Mouse (Mus musculus) cerebellum, postnatal 4 days (tissue): ENCODE results near the gene Pafah1b2.
A peak's percentile ranks its signal among the peaks of the same experiment; 100 is the strongest.

Experiments
- DNase-seq, 2 experiments: peaks; one replicate each; pipeline ENCODE4 v3.0.0; 2022; ENCODE audit warnings: low spot score in 2 of 2, mixed read lengths in 1 of 2

Pafah1b2 gene

DNA sequence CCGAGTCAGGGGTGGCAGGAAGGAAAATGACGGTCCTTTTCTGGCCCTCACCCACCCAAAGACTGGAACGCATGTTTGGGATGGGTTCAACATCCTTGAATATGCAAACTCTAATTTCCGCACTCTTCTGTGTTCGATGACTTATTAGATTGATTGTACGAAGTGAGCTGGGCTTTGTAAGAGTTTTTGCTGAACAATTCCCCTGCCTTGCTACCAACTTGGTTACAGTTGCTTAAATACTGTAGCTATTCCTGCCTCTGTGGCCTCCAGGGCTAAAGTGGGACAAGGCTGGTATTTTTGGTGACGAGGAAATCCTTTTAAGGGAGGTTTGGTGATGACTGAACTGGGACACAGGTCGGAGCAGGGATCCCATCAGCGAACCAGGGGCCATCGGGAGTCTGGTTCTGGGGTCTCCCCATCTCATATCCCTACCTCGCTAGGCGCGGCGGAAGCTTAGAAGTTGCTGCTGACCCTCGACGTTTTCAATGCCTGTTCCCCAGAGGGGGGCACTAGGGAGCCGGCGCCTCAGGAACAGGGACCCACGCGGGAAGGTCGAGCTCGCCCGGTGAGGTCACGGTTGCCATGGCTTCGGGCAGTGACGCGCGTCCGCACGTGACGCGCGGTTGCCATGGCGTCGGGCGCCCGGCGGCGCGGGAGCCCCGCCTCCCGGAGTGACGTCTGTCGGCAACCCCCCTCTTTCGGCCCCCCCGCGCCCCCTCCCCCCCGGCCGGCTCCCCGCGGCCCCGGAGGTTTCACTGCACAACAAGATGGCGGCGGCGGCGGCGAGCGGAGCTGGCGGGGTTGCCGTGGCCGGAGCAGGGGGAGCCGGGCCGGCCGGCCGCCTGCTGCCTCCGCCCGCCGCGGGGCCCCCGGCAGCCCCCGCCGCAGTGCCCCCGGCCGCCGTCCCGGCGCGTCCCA lies at the start of gene Pafah1b2, which contains the start of gene Sik3:
TSS of gene Pafah1b2 (minus strand) at position 600 of the 918 bp plus-strand sequence.
TSS of gene Sik3 (plus strand) at position 730 of the 918 bp plus-strand sequence.
- DNase-seq, result peak; percentile 89 to 95

DNA sequence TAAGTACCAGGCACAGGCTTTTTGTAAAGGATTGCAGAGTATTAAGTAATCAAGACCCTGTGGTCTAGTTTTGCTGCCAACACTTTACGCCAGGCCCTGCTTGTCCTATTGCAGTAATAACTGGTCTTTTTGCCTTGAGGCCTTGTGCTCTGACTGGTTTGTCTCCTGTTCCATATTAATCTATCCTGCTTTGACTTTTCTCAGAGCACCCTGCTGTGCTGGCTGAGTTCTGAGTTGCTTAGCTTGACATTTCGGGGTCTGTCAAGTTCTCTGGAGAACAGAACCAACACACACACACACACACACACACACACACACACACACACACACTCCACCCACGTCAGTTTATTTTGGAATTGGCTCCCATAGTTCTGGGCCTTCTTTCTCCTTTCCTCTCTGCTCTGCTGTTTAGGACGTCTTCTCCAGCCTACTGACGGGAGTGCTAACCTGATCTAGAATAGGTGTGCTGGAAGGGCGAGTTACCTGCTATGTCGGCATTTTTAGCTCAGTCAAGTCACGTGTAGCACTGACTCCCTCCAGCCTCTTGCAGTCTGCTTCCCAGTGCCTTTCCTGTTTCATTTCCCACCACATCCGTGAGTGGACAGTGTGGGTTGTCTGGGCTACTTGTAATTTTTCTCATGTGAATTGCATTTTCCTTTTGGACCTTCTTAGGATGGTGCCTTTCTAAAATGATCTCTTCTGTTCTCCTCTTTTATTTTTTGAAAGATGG lies 49.4 kb upstream of the Pafah1b2 start:
- no peak for DNase-seq

DNA sequence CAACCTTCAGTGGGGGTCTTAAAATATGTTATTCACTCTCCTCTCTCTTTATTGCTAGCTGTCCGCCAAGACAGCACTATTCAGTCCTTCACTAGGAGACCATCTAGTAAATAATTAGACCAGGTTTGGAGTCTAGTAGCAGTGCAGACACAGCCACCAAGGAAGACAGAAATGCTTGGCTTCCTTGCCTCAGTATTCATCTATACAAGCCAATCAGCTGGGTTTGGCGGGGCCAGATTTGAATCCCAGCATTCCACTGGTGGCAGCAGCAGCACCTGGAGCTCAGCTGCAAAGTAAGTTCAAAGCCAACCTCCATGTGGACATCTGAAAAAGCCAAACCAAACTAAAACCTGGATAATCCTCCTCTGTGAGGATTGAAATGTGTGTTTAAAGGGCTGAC lies 47.8 kb upstream of the Pafah1b2 start:
- DNase-seq, result no peak

DNA sequence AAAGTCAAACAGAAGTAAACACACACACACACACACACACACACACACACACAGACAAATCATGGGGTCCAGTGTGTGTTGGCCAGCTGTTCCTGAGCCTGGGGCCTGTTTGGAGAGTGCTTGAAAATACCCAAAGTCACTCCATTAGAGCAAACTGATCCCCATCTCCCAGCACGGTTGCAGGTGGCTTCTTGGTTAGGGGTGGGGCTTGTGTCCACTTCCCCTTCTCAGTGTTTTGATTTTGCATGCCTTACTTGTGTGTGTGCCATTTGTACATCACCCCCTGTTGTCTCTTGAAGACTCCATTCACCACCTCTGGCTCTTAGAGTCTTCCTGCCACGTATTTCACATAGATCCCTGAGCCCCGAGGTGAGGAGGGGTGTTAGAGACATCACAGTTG lies 45.6 kb upstream of the Pafah1b2 start:
- DNase-seq, result no peak

DNA sequence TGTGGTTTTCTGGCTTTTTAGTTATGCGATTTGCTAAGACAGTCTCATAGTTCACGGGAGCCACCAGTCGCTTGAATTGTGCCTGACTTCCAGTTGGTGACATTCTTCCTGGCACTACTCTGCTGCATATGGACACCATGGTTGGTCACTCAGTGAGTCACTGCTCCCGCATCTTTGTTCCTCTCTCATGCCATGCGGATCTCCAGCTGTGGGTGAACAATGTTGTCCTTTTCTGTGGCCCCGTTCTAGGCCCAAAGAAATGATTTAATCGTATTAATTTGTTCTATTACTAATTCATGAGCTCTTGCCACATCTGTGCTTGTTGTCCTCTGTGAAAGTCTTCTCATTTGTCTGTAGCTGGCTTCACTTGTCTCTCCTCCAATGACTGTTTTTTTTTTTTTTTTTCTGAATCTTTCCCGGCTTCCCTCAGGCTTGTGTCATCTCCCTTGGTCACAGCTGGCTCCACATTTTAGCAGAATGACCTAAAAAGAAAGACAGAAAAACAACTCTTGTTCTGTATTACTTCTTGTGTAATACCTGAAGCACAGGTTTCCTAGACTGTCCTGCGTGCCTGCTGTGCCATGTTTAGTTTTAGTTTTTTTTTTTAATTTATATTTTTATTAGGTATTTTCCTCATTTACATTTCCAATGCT lies 40.6 kb upstream of the Pafah1b2 start:
- no peak for DNase-seq

DNA sequence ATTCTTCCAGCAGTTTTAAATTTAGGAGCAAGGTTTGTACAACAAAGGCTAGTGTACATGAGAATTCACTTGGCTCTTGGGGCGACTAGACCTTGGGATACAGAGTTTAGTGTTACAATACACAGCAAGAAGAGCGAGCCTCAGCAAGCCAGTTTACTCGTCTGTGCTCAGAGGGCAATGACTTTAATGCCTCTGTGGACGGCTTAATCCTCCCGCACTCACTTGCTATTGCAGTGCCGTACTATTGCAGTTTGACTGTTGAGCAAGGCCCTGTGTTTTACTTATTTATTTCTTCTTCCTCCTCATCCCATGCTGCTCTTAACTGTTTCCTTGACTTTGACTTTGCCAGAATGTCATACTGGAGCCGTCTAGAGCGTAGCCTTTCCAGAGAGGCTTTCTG lies 37.7 kb upstream of the Pafah1b2 start:
- no peak for DNase-seq

DNA sequence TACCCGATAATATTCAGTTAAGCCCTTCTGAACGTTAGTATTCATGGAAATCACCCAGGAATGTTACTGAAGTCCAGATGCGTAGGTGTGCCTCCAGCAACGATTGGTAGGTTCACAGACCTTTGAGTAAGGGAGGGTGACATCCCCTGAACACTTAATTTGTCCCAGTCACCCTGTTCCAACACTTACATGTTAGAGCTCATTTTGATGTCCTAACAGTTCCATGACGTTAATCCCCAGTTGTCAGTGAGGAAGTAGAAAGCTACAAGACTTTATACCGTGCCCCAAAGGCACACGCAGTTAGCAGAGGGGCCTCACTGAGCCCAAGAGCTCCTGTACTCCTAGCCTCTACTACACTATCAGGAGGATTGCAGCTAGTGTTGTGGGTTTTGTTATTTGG lies 37.0 kb upstream of the Pafah1b2 start:
- DNase-seq, result no peak

DNA sequence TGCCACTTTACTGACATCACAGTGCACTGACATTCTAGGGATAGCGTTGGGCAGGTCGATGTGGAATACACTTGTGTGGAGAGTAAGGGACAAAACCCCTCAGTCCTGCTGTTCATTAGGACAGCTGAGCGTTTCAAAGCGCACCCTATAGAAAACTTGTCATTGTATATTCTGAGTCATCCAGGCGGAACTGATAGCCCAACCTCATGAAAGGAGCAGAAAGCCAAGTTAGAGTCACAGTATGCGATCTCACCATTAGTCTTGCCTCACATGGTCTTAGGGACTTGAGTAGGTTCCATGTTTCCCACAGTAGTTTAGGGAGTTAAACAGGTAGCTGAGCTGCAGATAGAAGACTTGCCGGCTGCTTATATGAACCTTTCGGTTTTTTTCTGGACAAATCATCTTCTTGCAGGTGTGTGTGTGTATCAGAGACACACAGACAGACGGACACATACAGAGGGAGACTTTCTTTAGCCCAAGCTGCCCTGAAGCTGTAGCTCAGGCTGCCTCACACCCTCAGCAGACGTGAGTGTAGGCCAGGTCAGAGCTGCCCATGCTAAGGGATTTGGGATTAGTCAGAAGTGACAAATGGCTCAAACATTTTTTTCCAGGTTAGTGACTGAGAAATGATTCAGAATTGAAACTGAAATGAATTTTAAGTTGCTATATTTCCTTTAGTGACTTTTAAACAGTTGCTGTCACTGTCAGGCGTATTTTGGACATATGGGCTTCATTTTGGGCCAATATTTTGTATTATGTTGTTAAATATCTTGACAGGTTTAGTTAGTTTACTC lies 34.4 kb upstream of the Pafah1b2 start:
- DNase-seq, result no peak

DNA sequence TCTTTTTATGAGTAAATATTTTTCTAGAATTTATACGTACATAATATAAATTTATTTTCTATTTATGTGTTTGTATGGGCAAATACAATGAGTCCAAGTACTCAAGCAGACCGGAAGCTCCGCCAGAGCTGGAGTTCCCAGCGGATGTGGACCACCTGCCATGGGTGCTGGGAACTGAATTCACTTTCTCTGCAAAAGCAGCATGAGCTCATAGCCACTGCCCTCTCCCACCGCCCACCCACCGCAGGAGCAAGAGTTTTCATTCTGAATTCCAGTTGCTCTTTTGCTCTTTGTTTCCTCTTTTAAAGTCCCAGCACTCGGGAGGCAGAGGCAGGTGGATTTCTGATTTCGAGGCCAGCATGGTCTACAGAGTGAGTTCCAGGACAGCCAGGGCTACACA lies 31.1 kb upstream of the Pafah1b2 start:
- no peak for DNase-seq

DNA sequence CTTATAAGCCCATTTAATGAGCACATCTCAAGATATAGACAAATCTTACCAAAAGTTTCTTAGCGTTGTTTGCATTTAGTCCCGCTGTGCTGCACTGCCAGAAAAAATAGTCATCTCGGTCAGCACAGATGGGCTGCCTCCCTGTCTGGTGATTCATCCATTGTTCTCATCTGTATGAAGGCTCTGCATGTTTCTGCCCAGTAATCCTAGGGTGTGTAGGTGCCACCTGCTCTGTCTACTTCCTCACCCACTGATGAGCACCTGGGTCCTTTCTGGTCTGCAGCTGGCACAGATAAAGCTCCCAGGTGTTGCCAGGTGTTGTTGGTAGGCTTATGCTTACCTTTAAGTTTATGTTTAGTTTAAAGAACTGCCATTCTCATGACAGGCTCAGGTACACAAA lies 29.9 kb upstream of the Pafah1b2 start:
- no peak for DNase-seq

DNA sequence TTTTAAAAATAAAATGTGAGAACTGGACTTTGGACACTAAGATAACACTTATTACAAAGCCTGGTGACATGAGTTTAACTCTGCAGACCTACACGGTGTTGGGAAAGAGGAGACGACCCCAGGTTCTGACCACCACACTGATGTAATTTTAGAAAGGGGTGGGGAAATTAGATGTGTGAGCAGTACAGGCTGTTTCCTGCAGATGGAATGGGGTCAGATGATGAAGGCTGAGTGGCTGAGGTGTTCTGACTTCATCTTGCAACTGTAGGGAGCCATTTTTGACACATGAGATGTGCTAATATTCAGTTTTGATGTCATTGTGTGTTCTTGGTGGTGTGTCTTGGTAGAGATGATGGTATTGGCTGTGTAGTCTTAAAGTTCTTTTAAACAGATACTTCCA lies 28.7 kb upstream of the Pafah1b2 start:
- DNase-seq, result no peak

DNA sequence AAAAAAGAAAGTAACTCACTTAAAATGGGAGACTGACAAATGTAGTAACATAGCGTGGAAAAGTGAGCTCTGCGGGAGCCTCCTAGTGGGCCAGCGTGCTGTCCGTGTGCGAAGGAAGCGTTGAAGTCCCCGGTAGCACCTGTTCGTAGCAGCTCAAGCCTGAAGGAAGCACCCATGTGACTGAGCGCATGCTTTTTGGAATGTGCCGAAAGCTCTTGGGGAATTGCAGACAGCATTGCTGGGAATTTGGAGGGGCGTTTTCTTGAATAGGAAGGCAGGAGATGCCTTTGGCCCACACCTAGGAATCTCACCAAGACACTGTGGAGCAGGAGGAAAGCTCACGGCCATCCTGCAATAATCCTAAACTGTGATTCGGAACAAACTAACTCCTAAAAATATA lies 26.3 kb upstream of the Pafah1b2 start:
- no peak for DNase-seq

DNA sequence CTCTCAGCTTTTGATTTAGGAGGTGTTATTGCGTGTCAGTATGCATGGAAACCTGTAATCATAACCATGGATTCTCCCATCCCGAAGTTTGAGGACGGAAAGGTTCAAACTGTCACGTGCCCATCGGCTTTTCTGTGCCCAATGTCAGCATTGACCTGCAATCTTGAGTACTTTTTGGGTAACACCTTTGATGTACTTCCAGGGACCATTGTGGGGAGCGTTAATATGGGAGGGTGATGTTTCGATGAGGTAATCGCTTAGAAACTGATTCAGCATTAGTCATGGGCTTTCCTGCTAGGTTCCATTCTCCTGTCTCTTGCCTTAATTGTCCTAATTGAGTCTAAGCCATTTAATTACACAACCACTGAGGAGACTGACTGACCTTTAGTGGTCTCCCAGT lies 24.4 kb upstream of the Pafah1b2 start:
- no peak for DNase-seq

DNA sequence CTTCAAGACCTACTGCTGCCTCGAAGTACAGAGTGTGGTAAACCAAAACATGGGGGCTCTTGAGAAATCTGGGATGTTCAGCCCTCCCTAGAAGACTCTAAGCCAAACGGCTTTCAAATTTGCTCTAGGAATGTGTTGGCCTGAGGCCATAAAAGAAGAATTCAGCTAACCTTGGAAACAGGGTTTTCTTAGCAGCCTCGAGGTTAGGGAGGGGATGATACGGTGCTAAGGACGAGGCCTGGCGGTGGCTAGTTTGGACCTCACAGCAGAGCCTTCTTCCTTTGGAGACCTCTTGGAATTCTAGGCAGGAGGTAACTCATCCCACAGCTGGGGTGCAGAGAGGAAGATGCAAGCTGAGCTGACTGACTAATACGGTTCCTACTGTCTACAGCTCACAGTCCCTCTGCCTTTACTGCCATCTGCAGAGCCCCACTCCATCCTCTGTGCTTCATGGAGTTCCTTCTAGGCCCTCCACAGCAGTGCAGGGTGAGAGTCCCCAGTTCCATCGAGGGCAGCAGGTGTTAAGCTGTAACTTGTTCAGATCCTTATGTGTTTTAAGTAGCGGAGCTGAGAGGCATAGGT lies 22.9 kb upstream of the Pafah1b2 start:
- DNase-seq, result no peak

DNA sequence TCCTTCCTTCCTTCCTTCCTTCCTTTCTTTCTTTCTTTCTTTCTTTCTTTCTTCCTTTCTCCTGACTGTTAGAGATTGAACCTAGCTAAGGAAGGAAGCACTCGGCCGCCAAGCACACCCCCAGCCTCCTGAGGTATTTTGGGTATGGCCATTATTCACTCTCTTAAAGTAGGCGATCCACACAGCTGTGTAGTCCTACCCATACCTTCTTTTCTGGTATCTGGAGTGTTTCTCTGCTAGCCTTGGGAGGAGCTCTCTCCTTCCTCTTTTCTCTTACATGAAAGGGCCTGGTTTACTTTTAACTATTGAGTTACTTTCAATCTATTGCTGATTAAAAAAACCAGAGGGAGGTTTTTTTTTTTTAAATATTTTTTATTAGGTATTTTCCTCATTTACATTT lies 21.4 kb upstream of the Pafah1b2 start:
- no peak for DNase-seq

DNA sequence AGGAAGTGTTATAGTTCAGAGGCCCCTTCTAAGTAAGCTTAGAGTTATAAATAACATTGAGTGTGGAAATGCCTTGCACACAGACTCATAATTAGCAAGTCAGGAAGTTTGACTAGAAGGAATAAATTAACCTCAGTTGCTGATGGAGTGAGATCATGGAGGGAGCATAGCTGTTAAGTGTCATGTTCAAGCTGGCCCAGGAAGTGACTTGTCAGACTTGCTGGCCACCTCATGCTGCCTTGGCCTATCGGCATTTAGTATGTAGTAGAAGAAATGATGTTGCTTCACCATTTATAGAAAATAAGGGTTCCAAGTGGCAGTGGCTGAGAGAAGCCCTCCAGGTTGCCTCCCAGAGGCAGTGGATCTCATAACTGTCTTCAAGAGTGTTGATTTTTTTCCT lies 20.6 kb upstream of the Pafah1b2 start:
- DNase-seq, result no peak

DNA sequence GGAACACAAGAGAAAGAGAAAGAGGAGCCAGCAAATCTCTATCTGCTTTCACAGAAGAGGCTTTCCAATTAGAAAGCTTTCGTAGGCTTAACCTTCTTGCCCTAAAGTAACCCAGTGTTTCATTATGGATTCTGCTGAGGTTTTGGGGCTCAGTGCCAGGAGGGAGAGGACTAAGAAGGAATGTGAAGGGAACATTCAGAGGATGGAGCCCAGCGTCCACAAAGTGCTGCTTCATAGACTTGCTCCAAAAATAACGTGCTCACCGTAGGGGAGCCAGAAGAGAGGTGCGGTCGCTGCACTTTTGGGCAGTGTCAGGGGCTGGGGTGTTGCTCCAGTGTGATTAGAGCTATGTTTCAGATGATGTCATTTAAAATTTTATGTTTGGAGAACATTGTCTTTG lies 19.7 kb upstream of the Pafah1b2 start:
- no peak for DNase-seq

DNA sequence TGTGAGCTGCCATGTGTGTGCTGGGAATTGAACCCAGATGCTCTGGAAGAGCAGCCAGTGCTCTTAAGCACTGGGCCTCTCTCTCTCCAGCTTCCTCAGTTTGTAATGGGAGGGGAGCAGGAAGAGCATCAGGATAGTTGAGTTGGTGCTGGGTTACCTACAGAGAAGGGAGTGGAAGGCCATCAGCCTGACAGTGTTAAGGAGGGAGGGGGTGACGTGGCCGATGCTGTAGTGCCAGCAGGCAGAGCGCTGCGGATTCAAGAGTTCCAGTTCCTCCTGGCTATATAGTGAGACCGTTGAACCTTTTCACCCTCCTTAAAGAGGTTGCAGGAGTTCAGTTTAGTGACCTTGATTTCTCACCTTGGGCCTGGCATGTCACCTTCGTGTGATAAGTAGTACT lies 18.5 kb upstream of the Pafah1b2 start:
- DNase-seq, result no peak

DNA sequence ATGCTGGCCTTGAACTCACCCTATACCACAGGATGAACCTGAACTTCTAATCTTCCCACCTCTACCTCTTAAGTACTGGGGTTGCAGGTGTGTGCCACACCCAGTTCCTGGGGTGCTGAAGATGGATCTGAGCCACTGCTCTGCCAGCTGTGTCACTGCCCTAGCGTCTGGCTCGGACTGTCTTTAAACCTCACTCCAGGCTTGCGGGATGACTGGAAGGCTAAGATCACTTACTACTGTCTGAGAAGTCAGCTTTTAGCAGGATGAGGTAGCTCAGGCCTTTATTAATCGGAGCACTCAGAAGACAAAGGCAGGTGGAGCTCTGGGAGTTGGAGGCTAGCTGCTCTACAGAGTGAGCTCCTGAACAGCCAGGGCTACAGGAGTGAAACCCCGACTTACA lies 17.7 kb upstream of the Pafah1b2 start:
- DNase-seq, result no peak

DNA sequence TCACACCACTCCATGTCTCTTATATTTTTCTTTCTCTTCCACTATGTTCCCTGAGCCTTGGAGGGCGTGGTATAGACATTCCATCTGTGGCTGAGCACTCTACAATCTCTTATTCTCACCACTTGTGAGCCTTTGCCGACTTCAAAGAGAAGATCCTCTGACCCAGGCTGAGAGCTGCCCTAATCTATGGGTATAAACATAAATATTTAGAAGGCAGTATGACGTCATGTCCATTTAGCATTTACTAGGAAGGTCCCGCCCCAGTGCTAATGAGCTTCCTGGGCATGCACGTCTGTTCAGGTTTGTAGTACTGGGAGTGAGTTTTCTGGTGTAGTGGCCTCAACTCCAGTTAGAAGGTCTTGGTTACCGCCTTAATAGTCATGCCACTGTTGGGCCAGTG lies 17.0 kb upstream of the Pafah1b2 start:
- no peak for DNase-seq

DNA sequence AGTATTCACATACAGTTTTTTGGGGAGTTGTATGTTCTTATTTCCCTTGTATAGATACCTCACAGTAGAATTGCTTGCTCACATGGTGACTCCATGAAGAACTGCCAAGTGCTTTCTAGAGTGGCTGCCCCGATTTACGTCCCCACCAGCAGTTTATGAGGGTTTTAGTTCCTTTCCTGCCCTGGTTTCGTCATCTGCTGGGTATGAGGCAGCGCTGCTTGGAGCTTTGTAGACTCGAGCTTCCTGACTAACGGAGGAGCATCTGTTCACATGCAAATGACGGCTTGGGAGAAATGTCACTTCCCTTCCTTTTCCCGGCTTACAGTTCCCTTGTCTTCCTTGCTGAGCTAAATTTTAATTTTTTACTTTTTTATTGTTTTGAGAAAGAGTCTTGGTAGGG lies 15.5 kb upstream of the Pafah1b2 start:
- DNase-seq, result no peak
